Mouse (Mus musculus) granulocyte monocyte progenitor cell, adult 5-6 weeks (primary cell): ENCODE results near the gene Ivns1abp. TPM values are rescaled to one million over a fixed set of nuclear protein-coding genes. Genes with fewer than 3 reads are reported as not detected.
A peak's percentile ranks its signal among the peaks of the same experiment; 100 is the strongest.
"Not testable (repeated sequence)": the region's sequence is repeated elsewhere in the genome, so short reads cannot be mapped to it uniquely, and the experiment has no call there.

Experiments used
- ATAC-seq: replicated peaks from 2 replicates; pipeline ENCODE4 v1.8.0; 2016; ENCODE audit warnings: mild to moderate bottlenecking, moderate TSS enrichment, inconsistent platforms; ENCODE audit not compliant: poor library complexity, severe bottlenecking
- total RNA-seq, 2 experiments: library from RNA; stranded (forward) in 1 of 2; stranded (reverse) in 1 of 2; fragments of 200-712, 200-1000 nt in 1 of 2; fragments of >200 nt in 1 of 2; fragmentation: Nextera tagmentation in 1 of 2; gene quantifications; 2 replicates each; pipeline ENCODE4 v1.2.3; 2014 to 2017

The Ivns1abp gene
- total RNA-seq, 2 experiments from 2014 or later: 284 to 441 TPM

- ATAC-seq: peak; percentile 40
Measured at GRCm38 (mm10) chr1:151338941-151339340, 5.3 kb upstream of the Ivns1abp start.

- no peak for ATAC-seq
Measured at GRCm38 (mm10) chr1:151341321-151342044, 2.8 kb upstream of the Ivns1abp start.

- no peak for ATAC-seq
Measured at GRCm38 (mm10) chr1:151342311-151342710, 2.0 kb upstream of the Ivns1abp start.

GRCm38 (mm10) chr1:151342968-151343367 lies 1.3 kb upstream of the Ivns1abp start:
- no peak for ATAC-seq

GRCm38 (mm10) chr1:151343571-151344282 lies 550 bp upstream of the Ivns1abp start:
- peak; percentile 15 for ATAC-seq

- peak; percentile 58 for ATAC-seq
Measured at GRCm38 (mm10) chr1:151345109-151345862, 1.0 kb downstream of the Ivns1abp start.

GRCm38 (mm10) chr1:151345863-151346195 lies 1.6 kb downstream of the Ivns1abp start:
- no peak for ATAC-seq

- no peak for ATAC-seq
Measured at GRCm38 (mm10) chr1:151346681-151347127, 2.4 kb downstream of the Ivns1abp start.

- ATAC-seq: not testable (repeated sequence)
Measured at GRCm38 (mm10) chr1:151348293-151348692, 4.0 kb downstream of the Ivns1abp start.

GRCm38 (mm10) chr1:151352911-151353310 lies 8.6 kb downstream of the Ivns1abp start:
- ATAC-seq: peak; percentile 77

- no peak for ATAC-seq
Measured at GRCm38 (mm10) chr1:151355994-151356393, 11.7 kb downstream of the Ivns1abp start.

- no peak for ATAC-seq
Measured at GRCm38 (mm10) chr1:151359374-151359773, 15.1 kb downstream of the Ivns1abp start.

- ATAC-seq: no peak
Measured at GRCm38 (mm10) chr1:151366944-151367605, 22.8 kb downstream of the Ivns1abp start.

- 0 out of 2 replicates have a peak, but pooled peaks have one; percentile 13 for ATAC-seq
Measured at GRCm38 (mm10) chr1:151367721-151368324, 23.5 kb downstream of the Ivns1abp start.

GRCm38 (mm10) chr1:151368444-151368843 lies 24.2 kb downstream of the Ivns1abp start:
- no peak for ATAC-seq

- no peak for ATAC-seq
Measured at GRCm38 (mm10) chr1:151370573-151370972, 26.3 kb downstream of the Ivns1abp start.

GRCm38 (mm10) chr1:151371543-151371942 lies 27.3 kb downstream of the Ivns1abp start:
- no peak for ATAC-seq

GRCm38 (mm10) chr1:151372823-151373222 lies 28.5 kb downstream of the Ivns1abp start:
- ATAC-seq: no peak

- ATAC-seq: no peak
Measured at GRCm38 (mm10) chr1:151377353-151377752, 33.1 kb downstream of the Ivns1abp start.

- ATAC-seq: peak; percentile 61
Measured at GRCm38 (mm10) chr1:151390029-151390428, 45.8 kb downstream of the Ivns1abp start.
